Mouse (Mus musculus) lung, postnatal 25 days (tissue): Measurements from ENCODE around the gene Plekha6.
A peak's percentile ranks its signal among the peaks of the same experiment; 100 is the strongest.
"Not testable (repeated sequence)": the region's sequence is repeated elsewhere in the genome, so short reads cannot be mapped to it uniquely, and the experiment has no call there.

Experiments
- DNase-seq: peaks from one replicate; pipeline ENCODE4 v3.0.0; 2022; ENCODE audit warnings: low spot score

The Plekha6 gene

GRCm38 (mm10) chr1:133323333-133323732 is 159.3 kb downstream of the Plekha6 start:
- DNase-seq: no peak

GRCm38 (mm10) chr1:133325951-133326350 is 161.9 kb downstream of the Plekha6 start:
- no peak for DNase-seq

DNA sequence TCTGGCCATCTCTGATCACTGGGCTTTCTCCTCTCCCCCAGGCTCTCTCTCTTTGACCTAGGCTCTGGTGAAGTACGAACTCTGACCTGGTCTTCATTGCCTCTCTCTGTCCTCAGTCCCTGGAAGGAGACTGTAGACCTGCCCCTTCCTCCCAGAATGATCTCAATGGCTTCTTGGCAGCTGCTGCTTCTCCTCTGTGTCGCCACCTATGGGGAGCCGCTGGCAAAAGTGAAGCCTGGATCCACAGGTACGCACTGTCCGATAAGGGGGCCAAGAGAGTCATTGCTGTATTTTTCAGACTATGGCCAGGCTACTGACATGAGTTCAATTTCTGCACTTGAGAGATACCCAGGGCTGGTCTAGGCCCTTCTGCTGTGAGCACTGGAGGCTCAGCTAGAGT is 163.1 kb downstream of the Plekha6 start:
- no peak for DNase-seq

DNA sequence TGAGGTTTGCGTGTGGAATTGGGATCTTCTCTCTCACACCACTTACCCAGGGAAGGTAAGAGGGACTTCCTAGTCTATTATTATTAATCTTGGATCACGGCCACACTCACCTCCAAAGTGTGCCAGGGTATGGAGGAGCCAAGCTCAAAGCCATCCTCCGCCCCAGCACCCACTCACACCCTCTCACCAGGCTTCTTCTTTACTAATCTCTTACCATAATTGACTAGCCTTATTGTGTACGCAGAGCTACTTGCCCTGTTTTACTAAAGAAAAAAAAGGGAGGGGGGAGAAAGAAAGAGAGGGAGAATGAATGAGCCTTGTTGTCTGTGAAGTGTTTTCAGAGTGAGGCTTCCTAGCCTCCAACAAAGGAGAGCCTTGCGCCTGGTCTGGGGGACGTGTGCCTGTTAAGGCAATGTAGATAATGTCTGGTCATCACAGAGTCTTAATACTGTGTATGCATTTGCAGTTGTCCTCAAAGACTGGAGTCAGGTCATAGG is 164.3 kb downstream of the Plekha6 start:
- DNase-seq: no peak

GRCm38 (mm10) chr1:133328896-133329637 is 165.1 kb downstream of the Plekha6 start:
- peak; percentile 61 for DNase-seq

DNA sequence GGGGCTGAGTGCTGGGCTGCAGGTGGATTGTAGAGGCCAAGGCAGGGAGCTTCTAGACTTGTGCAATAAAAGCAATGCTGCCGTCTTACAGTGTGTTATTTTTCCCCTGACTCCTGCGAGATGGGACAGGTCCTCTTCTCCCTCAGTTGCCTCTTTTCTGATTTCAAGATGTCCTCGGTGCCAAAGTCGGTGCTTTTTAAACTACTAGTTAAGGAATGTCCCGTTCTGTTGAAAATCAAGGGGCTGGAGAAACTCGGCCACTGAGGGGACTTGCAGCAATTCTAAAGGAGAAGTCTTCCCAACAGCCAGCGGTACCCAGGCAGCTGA is 165.6 kb downstream of the Plekha6 start:
- no peak for DNase-seq

- no peak for DNase-seq
Measured at GRCm38 (mm10) chr1:133331142-133331541, 167.1 kb downstream of the Plekha6 start.

DNA sequence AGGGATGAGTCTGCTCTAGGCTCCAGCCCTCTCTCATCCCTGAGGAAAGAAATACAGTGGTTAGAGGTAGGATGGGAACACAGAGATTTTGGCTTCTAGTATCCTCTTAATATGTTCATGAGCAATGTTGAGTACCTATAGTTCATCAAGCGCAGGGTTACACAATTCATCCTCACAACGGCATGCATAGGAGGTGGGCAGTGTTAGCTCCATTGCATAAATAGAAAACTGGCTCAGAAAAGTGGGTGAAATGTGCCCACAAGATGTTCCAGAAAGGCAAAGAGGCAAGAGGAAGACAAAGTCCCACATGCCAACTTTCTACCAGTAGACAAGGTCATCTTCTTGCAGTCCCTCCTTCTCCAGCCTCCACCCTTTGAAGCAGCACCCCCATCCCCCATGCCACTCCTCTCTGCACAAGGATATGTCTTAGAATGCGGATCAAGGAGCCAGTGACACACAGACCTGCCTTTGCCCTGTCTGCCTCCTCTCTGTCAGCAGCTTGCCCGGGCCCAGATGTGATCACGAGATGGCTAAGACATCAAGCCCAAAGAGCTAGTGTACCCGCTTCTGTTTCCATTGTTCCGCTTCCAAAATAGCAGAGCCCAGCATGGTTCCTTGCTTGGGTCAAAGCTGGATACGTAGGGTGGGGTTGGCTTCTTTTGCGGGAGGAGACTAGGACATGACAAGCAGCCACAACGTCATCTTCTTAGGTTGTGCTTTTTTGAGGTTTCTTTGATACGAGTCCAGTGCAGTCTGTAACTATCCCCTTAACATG is 168.8 kb downstream of the Plekha6 start:
- no peak for DNase-seq

- no peak for DNase-seq
Measured at GRCm38 (mm10) chr1:133333937-133334336, 169.9 kb downstream of the Plekha6 start.

- not testable (repeated sequence) for DNase-seq
Measured at GRCm38 (mm10) chr1:133340403-133340802, 176.4 kb downstream of the Plekha6 start.

GRCm38 (mm10) chr1:133344357-133344756 is 180.3 kb downstream of the Plekha6 start:
- DNase-seq: no peak

- DNase-seq: no peak
Measured at GRCm38 (mm10) chr1:133346531-133346930, 182.5 kb downstream of the Plekha6 start.

GRCm38 (mm10) chr1:133347226-133347625 is 183.2 kb downstream of the Plekha6 start:
- no peak for DNase-seq

DNA sequence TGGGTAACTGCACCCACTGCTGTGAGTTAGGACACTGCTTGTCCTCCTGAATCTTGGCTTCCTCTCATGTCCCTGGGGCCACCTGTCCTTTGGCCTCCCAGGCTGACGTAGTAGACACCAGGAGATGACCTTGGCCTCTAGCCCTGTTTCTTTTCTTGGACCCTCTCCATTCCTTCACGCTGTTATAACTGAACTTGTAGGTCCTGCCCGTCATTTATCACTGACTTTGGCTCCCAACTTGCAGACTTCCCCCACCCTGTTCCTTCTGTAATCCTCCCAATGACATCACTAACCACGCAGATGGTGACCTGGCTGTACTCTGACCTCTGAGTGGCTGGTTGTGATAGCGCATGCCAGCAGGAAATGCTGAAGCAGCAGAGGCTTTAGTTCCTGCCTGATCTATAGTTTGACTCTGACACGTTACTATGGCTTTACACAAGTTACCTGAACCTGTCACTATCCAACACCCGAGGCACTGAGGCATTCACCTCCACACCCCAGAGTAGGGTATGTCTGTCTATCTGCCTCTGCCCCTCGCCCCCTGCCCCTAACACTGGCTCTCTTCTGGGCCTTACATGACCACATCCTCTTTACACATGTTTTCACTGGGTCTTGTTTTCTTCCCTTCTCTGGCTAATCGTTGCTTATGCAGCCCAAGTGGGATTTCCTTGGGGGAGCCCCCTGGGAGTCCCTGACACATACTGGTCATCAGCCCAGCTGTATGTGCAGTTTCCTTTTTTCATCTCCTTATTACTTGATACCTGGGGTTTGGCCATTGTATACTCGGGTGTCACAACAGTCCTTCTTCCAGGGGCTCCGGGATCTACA is 183.9 kb downstream of the Plekha6 start:
- DNase-seq: peak; percentile 34

DNA sequence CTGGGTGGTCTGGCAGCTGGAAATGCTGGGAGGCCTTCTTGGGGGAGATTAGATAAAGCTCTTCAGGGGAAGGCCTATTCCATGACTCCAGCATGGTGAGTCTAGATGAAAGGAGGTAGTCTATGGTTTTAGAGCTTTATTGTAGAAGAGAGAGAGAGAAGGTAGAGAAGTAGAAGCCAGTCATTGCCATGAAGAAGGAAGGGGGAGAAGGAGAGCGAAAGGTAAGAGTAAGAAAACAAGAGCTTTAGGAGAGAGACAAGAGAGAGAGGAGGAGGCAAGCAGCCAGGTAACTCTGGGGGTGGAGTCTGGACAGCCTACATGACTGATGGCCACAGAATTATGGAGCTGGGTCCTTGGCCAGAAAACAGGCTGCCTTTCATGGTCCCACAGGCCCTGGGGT is 186.2 kb downstream of the Plekha6 start, which contains the start of gene Ren1:
Gene Ren1, plus strand, starts transcription at position 301 of the 400 bp plus-strand sequence.
- DNase-seq: no peak

DNA sequence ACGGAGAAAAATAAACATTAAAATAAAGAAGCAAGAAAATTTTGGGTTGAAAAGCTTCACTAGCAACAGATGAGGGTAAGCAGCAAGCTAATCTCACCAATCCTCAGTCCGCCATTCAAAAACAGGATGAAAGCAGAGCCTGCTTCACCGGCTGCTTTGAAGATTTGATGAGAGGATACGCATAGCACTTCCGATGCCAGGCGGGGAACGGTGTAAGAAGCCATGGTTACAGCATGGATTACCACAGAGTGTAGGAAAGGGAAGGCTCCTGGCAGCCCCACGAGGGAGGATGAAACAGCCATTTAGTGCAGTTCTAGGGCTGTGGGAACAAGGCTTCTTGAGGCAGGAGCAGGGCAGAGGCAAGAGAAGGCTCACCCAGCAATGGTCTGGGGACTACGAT is 187.8 kb downstream of the Plekha6 start:
- no peak for DNase-seq
